9 mouse cellular contexts compared by ENCODE assay signal in genomic region chr9:108451519-108452160, GRCm38 (mm10). TPM values are rescaled to one million over a fixed set of nuclear protein-coding genes. Genes with fewer than 3 reads are reported as not detected.
A peak's percentile ranks its signal among the peaks of the same experiment; 100 is the strongest.
DNase-seq lines count a peak whose midpoint lies in the region; ATAC-seq and TF ChIP-seq lines count a peak whose summit lies in the region.
"Had no signal": no experiment of that assay in that cellular context is flagged by ENCODE, and none has a peak within 500 bp of the region (broad histone marks: within the 10 kb centered on the region; RNA-seq: fewer than 3 reads in every experiment).

No protein-coding gene starts in this region.

- 0 out of 2 replicates have a peak, but pooled peaks cover 2% of the 10 kb centered on the region for H3K4me1 ChIP-seq in heart, adult 2 months (ENCODE audit: control insufficient read depth, insufficient read depth, low read length)
- H3K4me1 ChIP-seq in ES-E14 (ENCODE audit: control insufficient read depth in 2 of 2, insufficient read depth in 2 of 2, low read length in 2 of 2, poor library complexity in 1 of 2): peaks cover 6 to 22% of the 10 kb centered on the region in 2 experiments; a peak in 3 of 4 replicates
- H3K4me1 ChIP-seq in forebrain, embryonic 16.5 days (replicated peaks; ENCODE audit: control insufficient read depth, insufficient read depth, low read length): peaks cover 42% of the 10 kb centered on the region
- peaks cover 24% of the 10 kb centered on the region for H3K4me1 ChIP-seq in liver, postnatal 0 days (ENCODE audit: insufficient read depth)

- no peak for TF ChIP-seq CTCF in heart, adult 2 months (IDR thresholded peaks at IDR 0.05)
- no peak for TF ChIP-seq CTCF in liver, postnatal 0 days (IDR thresholded peaks at IDR 0.05; ENCODE audit: low read depth)

- H3K4me2 ChIP-seq in forebrain, embryonic 16.5 days (ENCODE audit: low read length): peak overlapping the region; percentile 80
- H3K4me2 ChIP-seq in liver, postnatal 0 days (ENCODE audit: low read depth, low read length): peak overlapping the region; percentile 100

- TF ChIP-seq EP300 in heart, adult 2 months (IDR thresholded peaks at IDR 0.05; ENCODE audit: insufficient read depth, low read depth, low read length): no peak
- no peak for TF ChIP-seq EP300 in liver, postnatal 0 days (IDR thresholded peaks at IDR 0.05; ENCODE audit: low read depth)

- no peak overlapping the region; the same call in 1 of the 2 replicates for H3K9ac ChIP-seq in heart, adult 2 months (ENCODE audit: low read depth, low read length)
- peak overlapping the region; percentile 49; the same call in 1 of the 2 replicates for H3K9ac ChIP-seq in ES-E14 (ENCODE audit: insufficient read depth, low read depth, low read length, poor library complexity, severe bottlenecking)
- peak overlapping the region; percentile 77 for H3K9ac ChIP-seq in forebrain, embryonic 16.5 days (replicated peaks; ENCODE audit: low read depth, low read length)
- peak overlapping the region; percentile 70 for H3K9ac ChIP-seq in liver, postnatal 0 days (replicated peaks)

- H3K36me3 ChIP-seq in heart, adult 2 months (ENCODE audit: control insufficient read depth, insufficient read depth, low read length): no peaks in the 10 kb centered on the region
- H3K36me3 ChIP-seq in ES-E14 (ENCODE audit: control insufficient read depth, insufficient read depth, low read length, poor library complexity, severe bottlenecking): no peaks in the 10 kb centered on the region
- no peaks in the 10 kb centered on the region for H3K36me3 ChIP-seq in forebrain, embryonic 16.5 days (ENCODE audit: control insufficient read depth, insufficient read depth)
- no peaks in the 10 kb centered on the region for H3K36me3 ChIP-seq in liver, postnatal 0 days (replicated peaks; ENCODE audit: insufficient read depth, low read length)

- WGBS in heart, adult 2 months: 77% methylated on average over 6 of the region's 6 CpGs
- WGBS in forebrain, embryonic 16.5 days: 49% methylated on average over 6 of the region's 6 CpGs
- 55% methylated on average over 6 of the region's 6 CpGs for WGBS in liver, postnatal 0 days (ENCODE audit: insufficient replicate concordance)

- no peaks in the 10 kb centered on the region for H3K79me2 ChIP-seq in heart, adult 2 months (replicated peaks; ENCODE audit: control insufficient read depth, insufficient read depth, low read length)

- in situ Hi-C loops in ES-E14 (cut with MboI; ENCODE audit: low sequenced_read_pairs in 2 of 2, unreplicated experiment in 2 of 2): no loop called here

- TF ChIP-seq POLR2A in heart, adult 2 months (IDR thresholded peaks at IDR 0.05; ENCODE audit: insufficient read depth, low read depth, low read length): no peak

- H3K4me3 ChIP-seq in heart, adult 2 months: peak overlapping the region; percentile 67
- peak overlapping the region; percentile 51 to 53 for H3K4me3 ChIP-seq in ES-E14 (ENCODE audit: insufficient read depth in 1 of 2, low read depth in 1 of 2, low read length in 2 of 2, poor library complexity in 1 of 2, severe bottlenecking in 1 of 2)
- peak overlapping the region; percentile 65 for H3K4me3 ChIP-seq in forebrain, embryonic 16.5 days (replicated peaks; ENCODE audit: low read length)
- H3K4me3 ChIP-seq in liver, postnatal 0 days (ENCODE audit: low read depth, low read length): peak overlapping the region; percentile 66

- no peak for ATAC-seq in forebrain, embryonic 16.5 days
- ATAC-seq in liver, postnatal 0 days: no peak

- H3K9me3 ChIP-seq in ES-E14 (ENCODE audit: control insufficient read depth, insufficient read depth, low read depth, low read length): no peaks in the 10 kb centered on the region
- H3K9me3 ChIP-seq in forebrain, embryonic 16.5 days (ENCODE audit: control insufficient read depth, low read length): no peaks in the 10 kb centered on the region
- no peaks in the 10 kb centered on the region for H3K9me3 ChIP-seq in liver, postnatal 0 days (ENCODE audit: low read length)

- intact Hi-C loops in heart, adult 2 months (cut with DNase I): loop anchor here (5.0 kb wide), 2 partner anchors 41 to 69 kb away; partner anchors contain the start of gene Usp19
- intact Hi-C loops in heart, postnatal 14 days (cut with DNase I): loop anchor here (5.0 kb wide), 2 partner anchors 39 to 69 kb away; no protein-coding TSS in a partner anchor

- H3K27ac ChIP-seq in heart, adult 2 months: no peak overlapping the region; the same call in 1 of the 2 replicates
- no peak overlapping the region for H3K27ac ChIP-seq in ES-E14 (ENCODE audit: insufficient read depth, low read depth, low read length, poor library complexity, severe bottlenecking)
- peak overlapping the region; percentile 73 for H3K27ac ChIP-seq in forebrain, embryonic 16.5 days (ENCODE audit: low read length)
- no peak overlapping the region; the same call in 1 of the 2 replicates for H3K27ac ChIP-seq in liver, postnatal 0 days (ENCODE audit: low read depth)

- no peak for DNase-seq in heart, adult 2 months
- no peak for DNase-seq in heart, postnatal 14 days
- no peak for DNase-seq in ES-E14 (ENCODE audit: low read depth, low spot score)
- DNase-seq in liver, postnatal 0 days: no peak
- no peak for DNase-seq in ovary, adult 18-20 months (ENCODE audit: low spot score)
- no peak for DNase-seq in ovary, postnatal 36 days (ENCODE audit: low spot score)
- no peak for DNase-seq in frontal cortex, adult 2 months (ENCODE audit: extremely low spot score in 1 of 2, low spot score in 1 of 2)

- no peaks in the 10 kb centered on the region for H3K27me3 ChIP-seq in heart, adult 2 months (ENCODE audit: control insufficient read depth, insufficient read depth, low read length)
- H3K27me3 ChIP-seq in forebrain, embryonic 16.5 days (replicated peaks; ENCODE audit: control insufficient read depth, insufficient read depth, low read length): no peaks in the 10 kb centered on the region
- H3K27me3 ChIP-seq in liver, postnatal 0 days (ENCODE audit: insufficient read depth, low read length): no peaks in the 10 kb centered on the region

TF ChIP-seq in ES-E14, 5 proteins besides CTCF, POLR2A, EP300 and RAD21:
- TF ChIP-seq CHD2 (IDR thresholded peaks at IDR 0.05; ENCODE audit: low read depth, low read length): no peak
- TF ChIP-seq HCFC1 (IDR thresholded peaks at IDR 0.05; ENCODE audit: borderline replicate concordance, insufficient read depth, low read length): no peak
- TF ChIP-seq MAFK (IDR thresholded peaks at IDR 0.05; ENCODE audit: insufficient read depth, low read depth, low read length): no peak
- TF ChIP-seq ZC3H11A (IDR thresholded peaks at IDR 0.05; ENCODE audit: borderline replicate concordance, low read depth, low read length): no peak
- no peak for TF ChIP-seq ZNF384 (IDR thresholded peaks at IDR 0.05; ENCODE audit: low read depth, low read length)

RNA-seq across cellular contexts. Expression of gene Ccdc71, which starts 8.7 kb away (rescaled TPM):
- 10 to 100 TPM; 22.5 to 26.6 TPM for total RNA-seq in heart, adult 2 months (2021)
- polyA plus RNA-seq in heart, adult 2 months (2012; rRNA removed): 14.7 and 16.7 TPM in 2 replicates
- total RNA-seq in heart, postnatal 14 days (2021): 10 to 100 TPM; 23.6 to 29.4 TPM
- total RNA-seq in ES-E14 (2012; rRNA removed): 16.7 and 18.6 TPM in 2 replicates
- 61.4 and 68.7 TPM in 2 replicates for polyA plus RNA-seq in forebrain, embryonic 16.5 days (2015; fragmentation: Nextera tagmentation; extraction: Ambion mirVana)
- polyA plus RNA-seq in liver, postnatal 0 days (2015; fragmentation: Nextera tagmentation; extraction: Ambion mirVana): 16.1 and 19.3 TPM in 2 replicates
- 22.3 and 22.6 TPM in 2 replicates for polyA plus RNA-seq in frontal cortex, adult 2 months (2012; rRNA removed)

RNA-seq across cellular contexts. Expression of gene Klhdc8b, which starts 9.7 kb away (rescaled TPM):
- total RNA-seq in heart, adult 2 months (2021): 1 to 10 TPM; 4.9 to 5.8 TPM
- polyA plus RNA-seq in heart, adult 2 months (2012; rRNA removed): 21.5 and 26.6 TPM in 2 replicates
- total RNA-seq in heart, postnatal 14 days (2021): 10 to 100 TPM; 15.0 to 15.2 TPM
- total RNA-seq in ES-E14 (2012; rRNA removed): 6.6 and 6.7 TPM in 2 replicates
- polyA plus RNA-seq in forebrain, embryonic 16.5 days (2015; fragmentation: Nextera tagmentation; extraction: Ambion mirVana): 42.6 and 55.6 TPM in 2 replicates
- polyA plus RNA-seq in liver, postnatal 0 days (2015; fragmentation: Nextera tagmentation; extraction: Ambion mirVana): 8.5 and 9.1 TPM in 2 replicates
- 62.5 and 63.7 TPM in 2 replicates for polyA plus RNA-seq in frontal cortex, adult 2 months (2012; rRNA removed)

RNA-seq across cellular contexts. Expression of gene BC048562, which starts 15.4 kb away (rescaled TPM):
- not detected for total RNA-seq in heart, adult 2 months (2021)
- not detected in 2 replicates for polyA plus RNA-seq in heart, adult 2 months (2012; rRNA removed)
- not detected for total RNA-seq in heart, postnatal 14 days (2021)
- total RNA-seq in ES-E14 (2012; rRNA removed): not detected in 2 replicates
- polyA plus RNA-seq in forebrain, embryonic 16.5 days (2015; fragmentation: Nextera tagmentation; extraction: Ambion mirVana): not detected in 2 replicates
- polyA plus RNA-seq in liver, postnatal 0 days (2015; fragmentation: Nextera tagmentation; extraction: Ambion mirVana): not detected in 2 replicates
- not detected in 2 replicates for polyA plus RNA-seq in frontal cortex, adult 2 months (2012; rRNA removed)
- polyA plus RNA-seq: C2C12 had no signal

RNA-seq across cellular contexts. Expression of gene Ccdc36, which starts 23.4 kb away (rescaled TPM):
- total RNA-seq in heart, adult 2 months (2021): not detected
- polyA plus RNA-seq in heart, adult 2 months (2012; rRNA removed): not detected in 2 replicates
- not detected for total RNA-seq in heart, postnatal 14 days (2021)
- 1.4 and 1.7 TPM in 2 replicates for total RNA-seq in ES-E14 (2012; rRNA removed)
- 0.96 and 0.99 TPM in 2 replicates for polyA plus RNA-seq in forebrain, embryonic 16.5 days (2015; fragmentation: Nextera tagmentation; extraction: Ambion mirVana)
- 0.08 TPM in 1 of 2 replicates, not detected in the other for polyA plus RNA-seq in liver, postnatal 0 days (2015; fragmentation: Nextera tagmentation; extraction: Ambion mirVana)
- 0.86 and 0.98 TPM in 2 replicates for polyA plus RNA-seq in frontal cortex, adult 2 months (2012; rRNA removed)
- polyA plus RNA-seq: C2C12 had no signal

RNA-seq across cellular contexts. Expression of gene Lamb2, which starts 27.9 kb away (rescaled TPM):
- 100 to 1,000 TPM; 326 to 360 TPM for total RNA-seq in heart, adult 2 months (2021)
- polyA plus RNA-seq in heart, adult 2 months (2012; rRNA removed): 272 and 392 TPM in 2 replicates
- 100 to 1,000 TPM; 355 to 379 TPM for total RNA-seq in heart, postnatal 14 days (2021)
- 50.6 and 54.5 TPM in 2 replicates for total RNA-seq in ES-E14 (2012; rRNA removed)
- polyA plus RNA-seq in forebrain, embryonic 16.5 days (2015; fragmentation: Nextera tagmentation; extraction: Ambion mirVana): 17.6 and 23.4 TPM in 2 replicates
- polyA plus RNA-seq in liver, postnatal 0 days (2015; fragmentation: Nextera tagmentation; extraction: Ambion mirVana): 2.7 and 3.9 TPM in 2 replicates
- 36.6 and 38.1 TPM in 2 replicates for polyA plus RNA-seq in frontal cortex, adult 2 months (2012; rRNA removed)
